Mouse (Mus musculus) megakaryocyte, embryonic 14.5 days (primary cell): Measurements from ENCODE around the gene Magt1.

Experiments
- FLI1 ChIP-seq: IDR thresholded peaks from 2 replicates; pipeline ENCODE4 v1.6.1; 2012; ENCODE audit warnings: low read length, inconsistent platforms, mixed read lengths
- GATA1 ChIP-seq: IDR thresholded peaks from 3 replicates; pipeline ENCODE4 v1.6.1; 2012; ENCODE audit warnings: mixed read lengths, low read length, inconsistent platforms, borderline replicate concordance

DNA sequence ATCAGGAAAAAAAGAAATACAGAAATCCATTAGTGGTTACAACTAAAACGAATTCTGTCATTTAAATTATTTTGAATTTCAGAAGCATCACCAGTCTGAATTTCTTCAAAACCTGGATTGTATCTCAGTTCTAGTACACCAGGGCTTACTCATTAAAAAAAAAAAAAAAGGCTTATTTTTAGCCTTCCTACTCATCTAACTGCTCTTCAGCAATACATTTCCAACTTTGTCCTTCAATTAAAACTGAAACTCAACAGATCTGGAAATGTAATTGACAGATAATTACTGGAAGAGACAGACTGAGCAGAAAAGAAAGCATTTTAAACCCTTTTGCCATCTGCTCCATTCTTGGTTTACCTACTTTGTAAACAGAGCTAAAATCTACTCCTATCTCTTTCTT is 10.1 kb downstream of the Magt1 start:
- no peak for TF ChIP-seq GATA1
- no peak for TF ChIP-seq FLI1
